Mouse (Mus musculus) liver, embryonic 14.5 days (tissue): Measurements from ENCODE around the gene 1700037H04Rik. TPM values are rescaled to one million over a fixed set of nuclear protein-coding genes. Genes with fewer than 3 reads are reported as not detected.

ENCODE experiments used
- ATAC-seq: fragments of 200-750 bp; cut with Nextera tagmentation; 2 replicates; pipeline ENCODE4 v1.8.0; 2017; ENCODE audit warnings: moderate number of reproducible peaks, mild to moderate bottlenecking, moderate library complexity; ENCODE audit not compliant: insufficient read depth
- DNase-seq, 3 experiments: peaks; one replicate each; pipeline ENCODE4 v3.0.0-alpha.2; 2012 to 2013; ENCODE audit warnings: low read depth in 3 of 3, low spot score in 3 of 3
- H3K27ac ChIP-seq: fragments of 300-500 bp; sonication (generic); 2 replicates; pipeline ENCODE4 v1.5.1; 2014; ENCODE audit warnings: moderate library complexity, mild to moderate bottlenecking, control low read depth, inconsistent platforms
- H3K27me3 ChIP-seq: fragments of 300-500 bp; sonication (generic); 2 replicates; pipeline ENCODE4 v1.6.1; 2014; ENCODE audit warnings: mild to moderate bottlenecking, low read length, moderate library complexity; ENCODE audit not compliant: control insufficient read depth, insufficient read depth
- H3K36me3 ChIP-seq: fragments of 300-500 bp; sonication (generic); replicated peaks from 2 replicates; pipeline ENCODE4 v1.6.1; 2014; ENCODE audit warnings: low read depth; ENCODE audit not compliant: control insufficient read depth, insufficient read depth
- H3K4me1 ChIP-seq, 2 experiments: fragments of 200-500 bp in 1 of 2; fragments of 300-500 bp in 1 of 2; sonication (generic) in 1 of 2; replicated peaks; 2 replicates each; pipeline ENCODE4 v1.6.1; 2012 to 2014; ENCODE audit warnings: antibody characterized with exemption in 1 of 2, inconsistent platforms in 1 of 2, low read length in 1 of 2; ENCODE audit not compliant: control insufficient read depth in 2 of 2, insufficient read depth in 2 of 2
- H3K4me2 ChIP-seq: fragments of 300-500 bp; sonication (generic); 2 replicates; pipeline ENCODE4 v1.6.1; 2014; ENCODE audit warnings: low read depth, mild to moderate bottlenecking, control low read depth, moderate library complexity
- H3K4me3 ChIP-seq, 2 experiments: fragments of 200-500 bp in 1 of 2; fragments of 300-500 bp in 1 of 2; sonication (generic) in 1 of 2; 2 replicates each; pipeline ENCODE4 v1.5.1; 2012 to 2014; ENCODE audit warnings: low read depth in 2 of 2, low read length in 2 of 2, mild to moderate bottlenecking in 2 of 2, control low read depth in 1 of 2, inconsistent platforms in 1 of 2, moderate library complexity in 1 of 2; ENCODE audit not compliant: insufficient read depth in 1 of 2
- H3K9ac ChIP-seq: fragments of 300-500 bp; sonication (generic); replicated peaks from 2 replicates; pipeline ENCODE4 v1.6.1; 2014; ENCODE audit warnings: mild to moderate bottlenecking, control low read depth, moderate library complexity
- H3K9me3 ChIP-seq: fragments of 300-500 bp; sonication (generic); 2 replicates; pipeline ENCODE4 v1.6.1; 2016; ENCODE audit warnings: low read length, mixed read lengths; ENCODE audit not compliant: control insufficient read depth
- CTCF ChIP-seq: IDR thresholded peaks from 2 replicates; pipeline ENCODE4 v1.5.1; 2016; ENCODE audit warnings: antibody characterized with exemption, low read depth, control low read depth
- EP300 ChIP-seq: IDR thresholded peaks from 2 replicates; pipeline ENCODE4 v1.6.1; 2016; ENCODE audit warnings: antibody characterized with exemption, low read depth
- WGBS: fragments of 180-500 bp; shearing (Covaris S2); extraction: QIAGEN DNeasy Blood & Tissue Kit; methylation state at CpG from one replicate; pipeline ENCODE4 v1.1.7; 2014; ENCODE audit not compliant: insufficient replicate concordance; 5-methylcytosine and 5-hydroxymethylcytosine counted together
- polyA plus RNA-seq, 2 experiments: library from polyadenylated mRNA; depleted of rRNA in 1 of 2; stranded (reverse) in 1 of 2; unstranded in 1 of 2; fragments of >200 nt; fragmentation: Nextera tagmentation in 1 of 2; extraction: Ambion mirVana in 1 of 2; gene quantifications; 2 replicates each; pipeline versions ENCODE4 v1.2.1 to v1.2.3; 2012 to 2014

Gene 1700037H04Rik
- polyA plus RNA-seq, 2 experiments = 105 to 129 TPM

DNA sequence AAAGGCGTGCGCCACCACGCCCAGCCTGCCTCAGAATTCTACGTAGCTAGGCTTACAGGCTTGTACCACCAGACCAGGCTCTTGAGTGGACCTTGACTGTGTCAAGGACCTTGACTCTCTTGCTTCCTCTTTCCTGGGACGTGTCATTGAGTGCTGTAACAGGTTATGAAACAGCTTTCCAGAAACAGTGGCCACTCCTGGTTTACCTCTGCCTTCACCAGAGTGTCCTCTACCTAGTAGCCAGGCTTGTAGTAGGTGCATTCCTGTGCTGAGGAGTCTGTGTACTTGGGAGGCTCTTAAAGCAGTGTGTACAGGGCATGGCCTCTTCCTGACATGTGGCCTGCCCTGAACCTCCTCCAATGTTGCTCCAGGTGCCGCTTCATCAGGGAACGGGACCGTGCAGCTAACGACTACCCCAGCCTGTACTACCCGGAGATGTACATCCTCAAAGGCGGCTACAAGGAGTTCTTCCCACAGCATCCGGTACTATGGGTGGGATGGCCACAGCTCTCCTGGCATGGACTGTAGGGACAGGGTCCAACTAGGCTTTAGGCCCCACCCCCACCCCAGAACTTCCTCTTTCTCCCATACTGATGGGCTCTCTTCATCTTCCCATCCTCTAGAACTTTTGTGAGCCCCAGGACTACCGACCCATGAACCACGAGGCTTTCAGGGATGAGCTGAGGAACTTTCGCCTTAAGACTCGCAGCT, 36.9 kb upstream of the 1700037H04Rik start:
- no peak overlapping the region for H3K4me2 ChIP-seq
- no peak overlapping the region for H3K27ac ChIP-seq
- ATAC-seq (no peak), DNase-seq (no peak)
- H3K9ac ChIP-seq = no peak overlapping the region
- no peaks in the 10 kb centered on the region for H3K9me3 ChIP-seq
- H3K36me3 ChIP-seq = peaks cover 89% of the 10 kb centered on the region
- TF ChIP-seq CTCF (no peak), EP300 (no peak)
- H3K4me3 ChIP-seq = no peak overlapping the region
- H3K4me1 ChIP-seq = no peaks in the 10 kb centered on the region
- 79% methylated on average over 16 of the region's 16 CpGs for WGBS
- H3K27me3 ChIP-seq = no peaks in the 10 kb centered on the region

DNA sequence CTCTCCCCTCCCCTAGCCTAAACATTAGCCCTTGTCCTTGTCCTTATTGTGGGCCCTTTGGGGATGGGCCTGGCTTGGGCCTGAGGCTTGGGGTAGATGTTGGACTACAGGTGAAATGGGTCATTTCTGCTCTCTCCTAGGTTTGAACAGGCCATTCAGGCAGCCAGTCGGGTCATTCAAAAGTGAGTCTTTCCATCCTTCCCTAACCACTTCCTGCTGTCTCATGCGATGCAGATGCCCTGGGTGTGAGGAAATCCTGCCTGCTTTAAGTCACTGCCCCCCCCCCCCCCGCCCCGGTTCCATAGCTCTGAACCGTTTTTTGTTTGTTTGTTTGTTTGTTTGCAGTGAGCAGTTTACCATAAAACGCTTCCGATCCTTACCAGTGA, 31.1 kb upstream of the 1700037H04Rik start:
- Histone ChIP-seq H3K9ac (peak overlapping the region; percentile 95), H3K4me3 (0 out of 4 replicates have a peak overlapping the region, but pooled peaks of 1 of the 2 experiments have one; percentile 78), H3K4me1 (peaks cover 23 to 28% of the 10 kb centered on the region in 2 experiments), H3K36me3 (peaks cover 78% of the 10 kb centered on the region), H3K27ac (peak overlapping the region; percentile 90), H3K27me3 (no peaks in the 10 kb centered on the region), H3K4me2 (peak overlapping the region; percentile 98), H3K9me3 (no peaks in the 10 kb centered on the region)
- WGBS = 68% methylated on average over 7 of the region's 7 CpGs
- TF ChIP-seq CTCF (no peak), EP300 (no peak)
- ATAC-seq (no peak), DNase-seq (no peak)

DNA sequence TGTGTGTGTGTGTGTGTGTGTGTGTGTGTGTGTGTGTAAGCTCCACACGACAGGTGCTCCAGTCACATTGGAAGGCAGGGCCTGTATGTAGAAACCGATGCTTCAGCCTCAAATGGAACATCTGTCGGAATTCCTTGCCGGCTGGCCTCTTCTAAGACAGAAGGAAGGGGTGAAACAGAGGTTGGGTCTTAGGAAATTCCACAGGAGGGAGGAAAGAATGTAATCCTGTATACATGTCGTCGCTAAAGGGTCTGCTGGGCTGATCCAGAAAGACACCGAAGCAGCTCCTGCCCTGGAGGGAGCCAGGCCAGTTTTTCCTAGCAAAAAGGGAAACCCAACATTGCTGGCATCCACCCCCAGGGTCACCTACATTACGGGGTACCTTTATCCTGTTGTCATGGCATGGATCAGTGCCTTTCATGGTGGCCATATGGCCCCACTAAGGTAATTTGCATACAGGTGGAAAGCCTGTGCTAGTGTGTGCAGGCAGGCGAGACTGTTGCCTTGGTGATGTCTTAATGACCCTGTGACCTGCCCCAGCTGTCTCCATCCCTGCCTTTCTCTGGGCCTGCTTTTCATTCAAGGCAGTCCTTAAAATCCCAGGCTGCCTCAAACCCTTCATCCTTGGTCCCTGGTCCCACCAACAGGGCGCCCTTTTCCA, 30.6 kb upstream of the 1700037H04Rik start:
- no peak for ATAC-seq
- peak overlapping the region; percentile 90 for H3K27ac ChIP-seq
- 85% methylated on average over 10 of the region's 10 CpGs for WGBS
- peak overlapping the region; percentile 98 for H3K4me2 ChIP-seq
- H3K9ac ChIP-seq = peak overlapping the region; percentile 95
- no peak for DNase-seq
- peak overlapping the region; percentile 45 to 78 for H3K4me3 ChIP-seq
- peaks cover 27 to 33% of the 10 kb centered on the region in 2 experiments for H3K4me1 ChIP-seq
- H3K9me3 ChIP-seq = no peaks in the 10 kb centered on the region
- H3K36me3 ChIP-seq = peaks cover 73% of the 10 kb centered on the region
- H3K27me3 ChIP-seq = no peaks in the 10 kb centered on the region
- TF ChIP-seq CTCF (no peak), EP300 (no peak)

DNA sequence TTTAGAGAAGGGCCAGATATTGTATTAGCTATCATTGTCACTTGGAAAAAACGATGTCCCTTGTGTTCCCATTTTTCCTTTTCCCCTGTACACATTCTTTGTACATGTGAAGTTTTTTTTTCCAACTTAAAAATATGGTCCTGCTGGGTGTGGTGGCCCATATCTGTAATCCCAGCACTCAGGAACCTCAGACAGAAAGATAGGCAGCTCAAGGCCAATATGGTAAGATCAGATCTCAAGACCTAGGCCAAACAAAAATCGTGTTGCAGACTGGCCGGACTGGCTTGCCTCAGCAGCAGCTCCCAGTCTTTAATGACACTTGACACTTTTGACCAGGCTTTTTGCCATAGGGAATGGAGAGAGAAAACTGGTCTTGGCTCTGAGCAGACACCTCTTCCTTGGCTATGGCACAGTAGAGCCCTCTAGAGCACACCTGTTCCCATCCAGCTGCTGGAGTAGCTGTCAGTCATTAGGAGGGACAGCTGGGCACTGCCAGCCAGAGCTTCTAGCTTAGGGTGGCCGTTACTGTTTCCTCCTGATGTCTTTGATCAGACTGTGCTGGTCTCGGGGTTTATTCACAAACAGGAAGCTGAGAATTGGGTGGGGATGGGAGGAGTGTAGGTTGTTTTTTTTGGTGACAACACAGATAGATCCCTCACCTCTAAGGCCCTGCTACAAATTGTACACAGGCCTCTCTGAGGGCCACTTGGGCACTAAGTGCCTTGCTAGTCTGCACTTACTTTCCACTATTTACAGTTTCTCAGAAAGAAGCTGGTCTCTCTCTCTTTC, 29.8 kb upstream of the 1700037H04Rik start:
- Histone ChIP-seq H3K4me3 (peak overlapping the region; percentile 45 to 78), H3K27ac (peak overlapping the region; percentile 90), H3K9me3 (no peaks in the 10 kb centered on the region), H3K4me1 (peaks cover 27 to 34% of the 10 kb centered on the region in 2 experiments), H3K27me3 (no peaks in the 10 kb centered on the region), H3K4me2 (peak overlapping the region; percentile 98), H3K9ac (peak overlapping the region; percentile 95), H3K36me3 (peaks cover 65% of the 10 kb centered on the region)
- ATAC-seq (peak; percentile 40), DNase-seq (peak in 2 of 3 experiments; percentile 64 to 69)
- 18% methylated on average over 5 of the region's 5 CpGs for WGBS
- TF ChIP-seq EP300 = peak; percentile 91
- TF ChIP-seq CTCF = no peak
